Mouse (Mus musculus): ENCODE results near the gene Eps8. TPM values are rescaled to one million over a fixed set of nuclear protein-coding genes. Genes with fewer than 3 reads are reported as not detected.

Eps8 gene
- polyA plus RNA-seq, 1 experiment from 2014 or later, result 8.6 TPM

DNA sequence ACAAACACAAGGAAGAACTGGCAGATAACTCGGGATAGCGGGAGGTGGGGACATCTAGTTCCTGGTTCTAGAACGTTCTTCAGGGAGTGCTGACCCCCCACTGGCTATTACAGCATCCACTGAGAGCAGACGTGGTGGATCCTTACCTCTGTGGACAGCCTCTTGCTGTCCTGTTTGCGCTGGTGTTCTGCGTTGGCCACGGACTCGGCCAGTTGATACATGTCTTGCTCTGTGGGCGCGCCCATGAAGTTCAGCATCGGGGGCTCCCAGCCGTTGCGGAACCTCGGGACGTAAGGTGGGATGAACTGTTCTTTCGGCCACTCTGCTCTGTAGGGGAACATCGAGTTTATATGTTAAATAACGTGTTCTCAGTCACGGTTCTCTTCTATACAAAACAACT lies 145.7 kb downstream of the Eps8 start:
- ATAC-seq (ENCODE audit: insufficient number of reproducible peaks, low FRiP score, low TSS enrichment, low read depth) (no peak), DNase-seq (ENCODE audit: low spot score) (no peak)
- Histone ChIP-seq H3K9me3 (ENCODE audit: control insufficient read depth, low read length) (no peaks in the 10 kb centered on the region), H3K4me3 (ENCODE audit: low read depth, low read length) (no peak overlapping the region), H3K9ac (ENCODE audit: low read length) (no peak overlapping the region), H3K4me1 (ENCODE audit: control insufficient read depth, insufficient read depth, low read length) (no peaks in the 10 kb centered on the region), H3K4me2 (ENCODE audit: low read depth, severe bottlenecking) (no peak overlapping the region), H3K27me3 (ENCODE audit: control insufficient read depth, insufficient read depth, low read length) (no peaks in the 10 kb centered on the region), H3K36me3 (ENCODE audit: control insufficient read depth, insufficient read depth, low read length) (no peaks in the 10 kb centered on the region), H3K27ac (replicated peaks; ENCODE audit: low read depth, low read length) (no peak overlapping the region)
- 92% methylated on average over 19 of the region's 19 CpGs for WGBS

GRCm38 (mm10) chr6:137506563-137506962 lies 148.1 kb downstream of the Eps8 start:
- H3K27me3 ChIP-seq (ENCODE audit: control insufficient read depth, insufficient read depth, low read length), result no peaks in the 10 kb centered on the region
- H3K4me3 ChIP-seq (ENCODE audit: low read depth, low read length), result no peak overlapping the region
- 92% methylated on average over 7 of the region's 7 CpGs for WGBS
- no peak for ATAC-seq (ENCODE audit: insufficient number of reproducible peaks, low FRiP score, low TSS enrichment, low read depth)
- no peak overlapping the region for H3K9ac ChIP-seq (ENCODE audit: low read length)
- H3K4me2 ChIP-seq (ENCODE audit: low read depth, severe bottlenecking), result no peak overlapping the region
- no peaks in the 10 kb centered on the region for H3K36me3 ChIP-seq (ENCODE audit: control insufficient read depth, insufficient read depth, low read length)
- H3K4me1 ChIP-seq (ENCODE audit: control insufficient read depth, insufficient read depth, low read length), result no peaks in the 10 kb centered on the region
- no peak overlapping the region for H3K27ac ChIP-seq (replicated peaks; ENCODE audit: low read depth, low read length)
- DNase-seq (ENCODE audit: low spot score), result no peak
- no peaks in the 10 kb centered on the region for H3K9me3 ChIP-seq (ENCODE audit: control insufficient read depth, low read length)

GRCm38 (mm10) chr6:137505555-137506227 lies 149.0 kb downstream of the Eps8 start:
- Histone ChIP-seq H3K9ac (ENCODE audit: low read length) (no peak overlapping the region), H3K4me1 (ENCODE audit: control insufficient read depth, insufficient read depth, low read length) (no peaks in the 10 kb centered on the region), H3K27ac (replicated peaks; ENCODE audit: low read depth, low read length) (no peak overlapping the region), H3K9me3 (ENCODE audit: control insufficient read depth, low read length) (no peaks in the 10 kb centered on the region), H3K27me3 (ENCODE audit: control insufficient read depth, insufficient read depth, low read length) (no peaks in the 10 kb centered on the region), H3K36me3 (ENCODE audit: control insufficient read depth, insufficient read depth, low read length) (no peaks in the 10 kb centered on the region), H3K4me3 (ENCODE audit: low read depth, low read length) (no peak overlapping the region), H3K4me2 (ENCODE audit: low read depth, severe bottlenecking) (no peak overlapping the region)
- ATAC-seq (ENCODE audit: insufficient number of reproducible peaks, low FRiP score, low TSS enrichment, low read depth) (no peak), DNase-seq (ENCODE audit: low spot score) (no peak)
- WGBS, result 92% methylated on average over 3 of the region's 3 CpGs

DNA sequence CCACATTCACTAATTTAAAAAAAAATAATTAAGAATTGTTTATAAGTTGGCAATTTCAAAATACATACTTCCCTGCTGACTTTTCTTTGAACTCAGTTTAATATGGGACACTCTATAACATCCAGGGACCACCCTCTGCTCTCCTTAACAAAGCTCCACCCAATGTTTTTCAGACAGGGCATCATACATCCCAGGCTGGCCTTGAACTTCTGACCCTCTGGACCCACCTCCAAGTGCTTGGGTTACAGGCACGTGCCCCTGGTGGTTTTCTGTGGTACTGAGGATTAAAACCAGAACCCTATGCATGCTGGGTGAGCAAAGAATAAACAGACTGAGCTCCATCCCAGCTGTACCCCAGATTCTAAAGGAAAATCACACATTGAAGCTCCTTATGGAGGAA lies 150.6 kb downstream of the Eps8 start:
- no peaks in the 10 kb centered on the region for H3K9me3 ChIP-seq (ENCODE audit: control insufficient read depth, low read length)
- H3K36me3 ChIP-seq (ENCODE audit: control insufficient read depth, insufficient read depth, low read length), result no peaks in the 10 kb centered on the region
- ATAC-seq (ENCODE audit: insufficient number of reproducible peaks, low FRiP score, low TSS enrichment, low read depth) (no peak), DNase-seq (ENCODE audit: low spot score) (no peak)
- no peak overlapping the region for H3K27ac ChIP-seq (replicated peaks; ENCODE audit: low read depth, low read length)
- H3K4me3 ChIP-seq (ENCODE audit: low read depth, low read length), result no peak overlapping the region
- H3K27me3 ChIP-seq (ENCODE audit: control insufficient read depth, insufficient read depth, low read length), result no peaks in the 10 kb centered on the region
- no peaks in the 10 kb centered on the region for H3K4me1 ChIP-seq (ENCODE audit: control insufficient read depth, insufficient read depth, low read length)
- H3K4me2 ChIP-seq (ENCODE audit: low read depth, severe bottlenecking), result no peak overlapping the region
- H3K9ac ChIP-seq (ENCODE audit: low read length), result no peak overlapping the region
- WGBS, result 56% methylated on average over 1 of the region's 1 CpGs

- Histone ChIP-seq H3K4me1 (ENCODE audit: control insufficient read depth, insufficient read depth, low read length) (no peaks in the 10 kb centered on the region), H3K9ac (ENCODE audit: low read length) (no peak overlapping the region), H3K9me3 (ENCODE audit: control insufficient read depth, low read length) (no peaks in the 10 kb centered on the region), H3K36me3 (ENCODE audit: control insufficient read depth, insufficient read depth, low read length) (no peaks in the 10 kb centered on the region), H3K27ac (replicated peaks; ENCODE audit: low read depth, low read length) (no peak overlapping the region), H3K4me2 (ENCODE audit: low read depth, severe bottlenecking) (no peak overlapping the region), H3K27me3 (ENCODE audit: control insufficient read depth, insufficient read depth, low read length) (no peaks in the 10 kb centered on the region), H3K4me3 (ENCODE audit: low read depth, low read length) (no peak overlapping the region)
- DNase-seq (ENCODE audit: low spot score) (no peak), ATAC-seq (ENCODE audit: insufficient number of reproducible peaks, low FRiP score, low TSS enrichment, low read depth) (no peak)
- WGBS, result 85% methylated on average over 8 of the region's 8 CpGs
Observed at GRCm38 (mm10) chr6:137503462-137503861, 151.2 kb downstream of the Eps8 start.

- Histone ChIP-seq H3K4me3 (ENCODE audit: low read depth, low read length) (no peak overlapping the region), H3K9me3 (ENCODE audit: control insufficient read depth, low read length) (no peaks in the 10 kb centered on the region), H3K27ac (replicated peaks; ENCODE audit: low read depth, low read length) (no peak overlapping the region), H3K4me1 (ENCODE audit: control insufficient read depth, insufficient read depth, low read length) (no peaks in the 10 kb centered on the region), H3K27me3 (ENCODE audit: control insufficient read depth, insufficient read depth, low read length) (no peaks in the 10 kb centered on the region), H3K4me2 (ENCODE audit: low read depth, severe bottlenecking) (no peak overlapping the region), H3K9ac (ENCODE audit: low read length) (no peak overlapping the region), H3K36me3 (ENCODE audit: control insufficient read depth, insufficient read depth, low read length) (no peaks in the 10 kb centered on the region)
- no peak for DNase-seq (ENCODE audit: low spot score)
- 88% methylated on average over 7 of the region's 7 CpGs for WGBS
- ATAC-seq (ENCODE audit: insufficient number of reproducible peaks, low FRiP score, low TSS enrichment, low read depth), result no peak
Observed at GRCm38 (mm10) chr6:137503009-137503408, 151.7 kb downstream of the Eps8 start.

DNA sequence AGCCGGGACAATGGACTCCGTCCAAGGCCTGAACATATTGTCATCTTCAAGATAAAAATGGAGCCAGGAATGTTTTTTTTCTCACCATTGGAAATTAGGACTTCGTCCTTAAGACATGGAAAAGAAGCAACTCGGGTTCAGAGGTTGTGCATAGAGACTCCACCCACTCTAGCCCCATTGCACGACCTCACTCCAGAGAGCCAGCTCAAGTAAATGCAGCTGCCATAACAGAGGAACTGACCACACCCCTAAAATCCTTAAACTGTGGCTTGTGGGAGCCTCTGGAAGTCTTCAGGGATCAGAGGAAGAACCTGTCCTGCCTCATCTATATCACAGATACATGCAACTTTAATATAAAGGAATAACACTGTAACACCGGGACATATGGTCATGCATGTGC lies 155.9 kb downstream of the Eps8 start:
- Histone ChIP-seq H3K4me2 (ENCODE audit: low read depth, severe bottlenecking) (no peak overlapping the region), H3K4me1 (ENCODE audit: control insufficient read depth, insufficient read depth, low read length) (no peaks in the 10 kb centered on the region), H3K9me3 (ENCODE audit: control insufficient read depth, low read length) (no peaks in the 10 kb centered on the region), H3K36me3 (ENCODE audit: control insufficient read depth, insufficient read depth, low read length) (no peaks in the 10 kb centered on the region), H3K9ac (ENCODE audit: low read length) (no peak overlapping the region), H3K27me3 (ENCODE audit: control insufficient read depth, insufficient read depth, low read length) (no peaks in the 10 kb centered on the region), H3K27ac (replicated peaks; ENCODE audit: low read depth, low read length) (no peak overlapping the region), H3K4me3 (ENCODE audit: low read depth, low read length) (no peak overlapping the region)
- 79% methylated on average over 6 of the region's 6 CpGs for WGBS
- ATAC-seq (ENCODE audit: insufficient number of reproducible peaks, low FRiP score, low TSS enrichment, low read depth) (no peak), DNase-seq (ENCODE audit: low spot score) (no peak)

- WGBS, result 93% methylated on average over 8 of the region's 8 CpGs
- Histone ChIP-seq H3K9ac (ENCODE audit: low read length) (no peak overlapping the region), H3K36me3 (ENCODE audit: control insufficient read depth, insufficient read depth, low read length) (no peaks in the 10 kb centered on the region), H3K27me3 (ENCODE audit: control insufficient read depth, insufficient read depth, low read length) (no peaks in the 10 kb centered on the region), H3K4me3 (ENCODE audit: low read depth, low read length) (no peak overlapping the region), H3K4me2 (ENCODE audit: low read depth, severe bottlenecking) (no peak overlapping the region), H3K27ac (replicated peaks; ENCODE audit: low read depth, low read length) (no peak overlapping the region), H3K4me1 (ENCODE audit: control insufficient read depth, insufficient read depth, low read length) (no peaks in the 10 kb centered on the region), H3K9me3 (ENCODE audit: control insufficient read depth, low read length) (no peaks in the 10 kb centered on the region)
- no peak for ATAC-seq (ENCODE audit: insufficient number of reproducible peaks, low FRiP score, low TSS enrichment, low read depth)
- no peak for DNase-seq (ENCODE audit: low spot score)
Observed at GRCm38 (mm10) chr6:137497208-137497835, 157.4 kb downstream of the Eps8 start.

DNA sequence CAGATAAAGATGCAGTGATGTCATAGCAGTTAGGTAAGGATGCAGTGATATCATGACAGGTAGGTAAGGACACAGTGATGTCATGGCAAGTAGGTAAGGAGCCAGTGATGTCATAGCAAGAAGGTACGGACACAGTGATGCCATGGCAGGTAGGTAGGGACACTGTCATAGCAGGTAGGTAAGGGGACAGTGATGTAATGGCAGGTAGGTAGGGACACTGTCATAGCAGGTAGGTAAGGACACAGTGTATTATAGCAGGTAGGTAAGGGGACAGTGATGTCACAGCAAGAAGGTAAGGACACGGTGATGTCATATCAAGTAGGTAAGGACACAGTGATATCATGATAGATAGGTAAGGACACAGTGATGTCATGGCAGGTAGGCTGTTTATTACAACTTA lies 158.1 kb downstream of the Eps8 start:
- no peak overlapping the region for H3K27ac ChIP-seq (replicated peaks; ENCODE audit: low read depth, low read length)
- 98% methylated on average over 2 of the region's 2 CpGs for WGBS
- no peaks in the 10 kb centered on the region for H3K4me1 ChIP-seq (ENCODE audit: control insufficient read depth, insufficient read depth, low read length)
- no peak overlapping the region for H3K9ac ChIP-seq (ENCODE audit: low read length)
- DNase-seq (ENCODE audit: low spot score) (no peak), ATAC-seq (ENCODE audit: insufficient number of reproducible peaks, low FRiP score, low TSS enrichment, low read depth) (peak; percentile 32; the same call in 1 of the 2 replicates)
- H3K36me3 ChIP-seq (ENCODE audit: control insufficient read depth, insufficient read depth, low read length), result no peaks in the 10 kb centered on the region
- H3K9me3 ChIP-seq (ENCODE audit: control insufficient read depth, low read length), result no peaks in the 10 kb centered on the region
- H3K4me3 ChIP-seq (ENCODE audit: low read depth, low read length), result no peak overlapping the region
- H3K4me2 ChIP-seq (ENCODE audit: low read depth, severe bottlenecking), result no peak overlapping the region
- H3K27me3 ChIP-seq (ENCODE audit: control insufficient read depth, insufficient read depth, low read length), result no peaks in the 10 kb centered on the region

Measured in limb, embryonic 11.5 days (tissue).